Mouse (Mus musculus) liver, embryonic 15.5 days (tissue): ENCODE data around the gene Srf. TPM values are rescaled to one million over a fixed set of nuclear protein-coding genes. Genes with fewer than 3 reads are reported as not detected.
"Not testable (repeated sequence)": the region's sequence is repeated elsewhere in the genome, so short reads cannot be mapped to it uniquely, and the experiment has no call there.

Source experiments
- ATAC-seq: fragments of 200-750 bp; cut with Nextera tagmentation; 2 replicates; pipeline ENCODE4 v1.8.0; 2017; ENCODE audit warnings: moderate number of reproducible peaks, mild to moderate bottlenecking, moderate library complexity; ENCODE audit not compliant: insufficient read depth
- H3K27ac ChIP-seq: fragments of 300-500 bp; sonication (generic); replicated peaks from 2 replicates; pipeline ENCODE4 v1.5.1; 2015; ENCODE audit warnings: mild to moderate bottlenecking, inconsistent platforms
- H3K27me3 ChIP-seq: fragments of 300-500 bp; sonication (generic); 2 replicates; pipeline ENCODE4 v1.6.1; 2015; ENCODE audit warnings: mild to moderate bottlenecking, inconsistent platforms
- H3K36me3 ChIP-seq: fragments of 300-500 bp; sonication (generic); replicated peaks from 2 replicates; pipeline ENCODE4 v1.6.1; 2015; ENCODE audit warnings: moderate library complexity, mild to moderate bottlenecking, inconsistent platforms
- H3K4me1 ChIP-seq: fragments of 300-500 bp; sonication (generic); replicated peaks from 2 replicates; pipeline ENCODE4 v1.6.1; 2015; ENCODE audit warnings: inconsistent platforms
- H3K4me2 ChIP-seq: fragments of 300-500 bp; sonication (generic); 2 replicates; pipeline ENCODE4 v1.6.1; 2015; ENCODE audit warnings: moderate library complexity, mild to moderate bottlenecking, inconsistent platforms
- H3K4me3 ChIP-seq: fragments of 300-500 bp; sonication (generic); replicated peaks from 2 replicates; pipeline ENCODE4 v1.5.1; 2015; ENCODE audit warnings: mild to moderate bottlenecking, inconsistent platforms
- H3K9ac ChIP-seq: fragments of 300-500 bp; sonication (generic); 2 replicates; pipeline ENCODE4 v1.6.1; 2015; ENCODE audit warnings: moderate library complexity, mild to moderate bottlenecking, inconsistent platforms
- H3K9me3 ChIP-seq: fragments of 300-500 bp; sonication (generic); replicated peaks from 2 replicates; pipeline ENCODE4 v1.6.1; 2016; ENCODE audit warnings: inconsistent platforms
- WGBS: fragments of 180-500 bp; shearing (Covaris S2); methylation state at CpG from one replicate; pipeline ENCODE4 v1.1.7; 2015; ENCODE audit warnings: mixed read lengths; ENCODE audit not compliant: insufficient replicate concordance; 5-methylcytosine and 5-hydroxymethylcytosine counted together
- polyA plus RNA-seq: library from polyadenylated mRNA; unstranded; fragments of >200 nt; fragmentation: Nextera tagmentation; extraction: Ambion mirVana; gene quantifications from 2 replicates; pipeline ENCODE4 v1.2.1, GENCODE M21; 2015

Gene Srf
- polyA plus RNA-seq, 1 experiment from 2014 or later, result 2.2 TPM

DNA sequence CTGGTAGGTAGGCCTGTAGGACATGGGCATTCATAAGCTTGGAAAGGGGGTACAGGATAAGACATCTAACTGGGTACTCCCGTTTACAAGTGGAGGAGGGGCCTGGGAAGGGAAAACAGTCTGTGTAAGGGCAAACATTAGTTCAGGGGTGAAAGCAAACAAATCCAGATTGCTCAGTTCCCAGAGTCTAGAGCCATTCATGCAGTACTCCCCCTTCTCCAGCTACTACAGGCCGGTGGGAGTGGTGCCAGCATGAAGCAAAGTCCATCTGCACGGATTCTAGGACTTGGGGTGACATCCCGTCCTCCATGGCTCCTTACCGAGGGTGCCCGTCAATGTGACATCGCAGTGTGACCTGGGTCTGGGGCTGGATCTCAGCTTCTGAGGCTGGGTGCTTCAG, 34.5 kb upstream of the Srf start:
- Histone ChIP-seq H3K9me3 (no peaks in the 10 kb centered on the region), H3K9ac (no peak overlapping the region), H3K27ac (peak overlapping the region; percentile 41; the same call in 1 of the 2 replicates), H3K4me2 (peak overlapping the region; percentile 41), H3K36me3 (no peaks in the 10 kb centered on the region), H3K4me3 (no peak overlapping the region), H3K27me3 (no peaks in the 10 kb centered on the region), H3K4me1 (peaks cover 24% of the 10 kb centered on the region)
- ATAC-seq, result peak; percentile 82
- 69% methylated on average over 7 of the region's 7 CpGs for WGBS

DNA sequence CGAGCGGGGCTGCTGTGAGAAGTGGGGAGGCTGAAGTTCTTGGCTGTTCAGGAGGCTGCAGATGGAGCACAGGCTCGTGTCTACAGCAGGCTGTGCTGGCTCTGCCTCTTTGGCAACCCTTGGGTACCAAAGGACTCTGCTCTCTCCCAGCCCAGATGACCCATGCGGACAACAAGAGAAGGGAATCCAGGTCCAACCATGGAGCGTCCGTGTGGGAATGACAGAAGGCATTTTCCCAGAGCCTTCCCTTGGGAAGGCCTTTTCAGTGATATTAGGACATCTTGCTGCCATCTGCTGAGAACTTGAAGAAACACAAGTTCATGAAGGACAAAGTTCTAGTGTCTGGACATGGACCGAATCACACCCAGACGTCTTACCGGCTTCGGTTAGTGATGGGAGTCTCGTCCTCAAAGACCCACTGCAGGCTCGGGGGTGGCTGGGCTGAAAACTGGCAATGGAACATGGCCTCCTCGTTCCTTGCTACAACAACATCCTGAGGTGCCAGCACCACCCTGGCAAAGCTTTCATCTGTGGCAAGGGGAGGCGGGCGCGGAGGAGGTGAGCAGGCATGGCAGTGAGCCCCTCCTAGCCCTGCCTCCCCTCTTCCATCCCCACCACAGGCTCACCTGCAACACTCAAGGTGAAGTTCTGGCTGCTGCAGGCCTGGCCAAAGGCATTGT, 33.8 kb upstream of the Srf start:
- WGBS, result 78% methylated on average over 16 of the region's 16 CpGs
- Histone ChIP-seq H3K27ac (peak overlapping the region; percentile 41; the same call in 1 of the 2 replicates), H3K4me2 (peak overlapping the region; percentile 41), H3K4me1 (peaks cover 24% of the 10 kb centered on the region), H3K9me3 (no peaks in the 10 kb centered on the region), H3K36me3 (no peaks in the 10 kb centered on the region), H3K4me3 (no peak overlapping the region), H3K9ac (no peak overlapping the region), H3K27me3 (no peaks in the 10 kb centered on the region)
- ATAC-seq, result peak; percentile 29; the same call in 1 of the 2 replicates

DNA sequence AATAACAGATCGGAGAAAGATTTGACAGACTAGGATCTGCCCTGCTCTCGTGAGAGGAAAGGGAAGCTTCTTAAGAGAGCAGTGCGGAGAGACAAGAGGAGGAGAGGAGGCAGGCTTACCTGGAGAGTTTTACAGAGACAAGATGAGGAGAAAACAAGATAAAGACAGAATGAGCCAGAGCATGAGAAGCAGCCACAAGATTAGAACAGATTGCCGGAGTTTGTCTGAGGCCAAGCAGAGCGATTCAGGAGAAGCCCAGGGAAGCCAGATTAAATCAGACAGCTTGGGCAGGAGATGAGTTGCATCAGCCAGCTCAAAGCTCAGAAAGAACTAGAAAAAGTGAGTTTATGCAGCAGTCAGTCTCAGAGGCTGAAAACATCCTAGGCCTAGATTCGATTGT, 32.9 kb upstream of the Srf start:
- H3K36me3 ChIP-seq, result no peaks in the 10 kb centered on the region
- H3K9ac ChIP-seq, result no peak overlapping the region
- 67% methylated on average over 6 of the region's 6 CpGs for whole genome bisulfite sequencing
- H3K27ac ChIP-seq, result no peak overlapping the region
- no peak for ATAC-seq
- no peak overlapping the region for H3K4me3 ChIP-seq
- peaks cover 24% of the 10 kb centered on the region for H3K4me1 ChIP-seq
- H3K27me3 ChIP-seq, result no peaks in the 10 kb centered on the region
- no peak overlapping the region for H3K4me2 ChIP-seq
- H3K9me3 ChIP-seq, result no peaks in the 10 kb centered on the region

DNA sequence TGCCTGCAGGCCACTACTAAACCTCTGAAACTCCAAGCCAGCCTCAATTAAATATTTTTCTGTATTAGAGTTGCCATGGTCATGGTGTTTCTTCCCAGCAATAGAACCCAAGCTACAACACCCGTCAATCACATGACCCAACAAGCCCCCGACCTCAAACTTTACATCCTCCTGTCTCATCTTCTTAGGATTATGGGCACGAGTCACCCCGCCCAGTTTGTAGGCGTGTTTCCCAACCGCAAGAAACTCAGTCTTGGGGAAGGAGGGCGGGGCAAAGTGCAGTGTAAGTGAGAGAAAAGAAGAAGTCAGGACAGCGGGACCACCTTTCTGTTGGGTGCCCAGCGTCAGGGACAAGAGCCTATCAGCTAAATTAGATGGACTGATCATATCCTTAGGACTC, 32.2 kb upstream of the Srf start:
- Histone ChIP-seq H3K9me3 (no peaks in the 10 kb centered on the region), H3K4me1 (peaks cover 24% of the 10 kb centered on the region), H3K9ac (no peak overlapping the region), H3K36me3 (no peaks in the 10 kb centered on the region), H3K4me2 (no peak overlapping the region), H3K4me3 (no peak overlapping the region), H3K27me3 (no peaks in the 10 kb centered on the region), H3K27ac (no peak overlapping the region)
- 19% methylated on average over 9 of the region's 9 CpGs for WGBS
- no peak for ATAC-seq

DNA sequence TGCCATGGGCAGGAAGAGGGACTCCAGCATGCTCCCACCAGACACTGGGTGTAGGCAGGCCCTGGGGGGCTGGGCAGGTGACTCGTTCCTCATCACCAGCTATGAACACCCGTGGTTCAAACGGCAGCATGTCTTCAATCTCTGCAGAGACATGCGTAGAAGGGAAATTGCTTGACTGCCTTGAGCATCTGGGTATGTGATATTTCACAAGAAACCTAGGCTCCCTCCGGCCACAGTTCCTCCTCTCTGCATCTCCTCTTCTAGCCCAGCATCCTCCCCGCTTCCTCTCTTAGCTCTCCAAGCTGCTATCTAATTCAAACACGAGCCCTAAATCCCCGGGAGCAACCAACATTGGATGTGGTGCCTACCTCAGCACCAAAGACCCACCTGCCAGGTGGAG, 30.4 kb upstream of the Srf start:
- WGBS, result 65% methylated on average over 8 of the region's 8 CpGs

DNA sequence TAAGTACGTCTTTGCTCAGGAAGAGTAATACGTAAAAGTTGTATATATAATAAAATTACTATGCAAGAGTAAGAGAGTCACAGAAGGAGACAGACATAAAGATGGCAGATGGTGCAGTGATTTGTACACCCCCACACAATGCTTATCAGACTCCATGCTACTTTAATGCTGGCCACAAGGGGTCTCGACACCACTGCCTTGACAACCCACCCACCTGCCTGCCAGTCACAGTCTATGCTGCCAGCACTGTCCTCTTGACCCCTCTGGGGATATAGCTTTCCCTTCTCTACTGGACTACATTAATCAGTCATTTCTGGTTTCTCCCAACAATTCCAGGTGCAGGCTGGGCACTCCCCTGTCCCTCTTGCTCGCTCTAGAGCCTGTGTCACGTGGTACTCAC, 22.7 kb upstream of the Srf start:
- WGBS, result 63% methylated on average over 5 of the region's 5 CpGs
- H3K4me1 ChIP-seq, result no peaks in the 10 kb centered on the region
- no peak overlapping the region for H3K4me2 ChIP-seq
- H3K27ac ChIP-seq, result no peak overlapping the region
- no peaks in the 10 kb centered on the region for H3K27me3 ChIP-seq
- H3K36me3 ChIP-seq, result peaks cover 19% of the 10 kb centered on the region
- no peak overlapping the region for H3K4me3 ChIP-seq
- ATAC-seq, result no peak
- H3K9me3 ChIP-seq, result no peaks in the 10 kb centered on the region
- H3K9ac ChIP-seq, result no peak overlapping the region

More for the DNA sequence above, 30.4 kb upstream of the Srf start:
- H3K36me3 ChIP-seq, result no peaks in the 10 kb centered on the region
- no peak overlapping the region for H3K9ac ChIP-seq
- no peak overlapping the region for H3K4me3 ChIP-seq
- H3K9me3 ChIP-seq, result no peaks in the 10 kb centered on the region
- H3K4me2 ChIP-seq, result no peak overlapping the region
- H3K27ac ChIP-seq, result no peak overlapping the region
- H3K27me3 ChIP-seq, result no peaks in the 10 kb centered on the region
- no peak for ATAC-seq
- peaks cover 21% of the 10 kb centered on the region for H3K4me1 ChIP-seq

DNA sequence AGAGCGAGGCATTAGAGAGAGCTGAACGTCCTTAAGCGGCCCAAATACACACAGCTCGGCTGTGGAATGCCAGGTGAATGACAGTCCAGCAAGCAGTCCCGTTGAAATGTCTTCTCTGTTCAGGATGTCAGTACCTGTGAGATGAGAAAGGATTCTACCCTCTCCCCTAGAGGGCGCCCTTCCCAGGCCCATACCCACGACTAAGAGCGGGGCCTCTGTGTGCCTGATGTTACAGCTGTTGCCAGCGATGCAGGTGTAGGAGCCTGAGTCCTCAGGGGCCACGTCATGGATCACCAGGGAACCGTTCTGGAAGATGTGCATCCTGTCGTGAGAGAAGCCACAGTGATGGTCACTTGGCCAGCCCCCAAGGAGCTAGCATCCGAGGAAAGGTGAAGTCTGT, 20.1 kb upstream of the Srf start:
- Histone ChIP-seq H3K4me3 (no peak overlapping the region), H3K36me3 (peaks cover 23% of the 10 kb centered on the region), H3K9me3 (no peaks in the 10 kb centered on the region), H3K4me1 (no peaks in the 10 kb centered on the region), H3K27me3 (no peaks in the 10 kb centered on the region), H3K4me2 (no peak overlapping the region), H3K9ac (no peak overlapping the region), H3K27ac (no peak overlapping the region)
- 64% methylated on average over 13 of the region's 13 CpGs for WGBS
- ATAC-seq, result no peak

DNA sequence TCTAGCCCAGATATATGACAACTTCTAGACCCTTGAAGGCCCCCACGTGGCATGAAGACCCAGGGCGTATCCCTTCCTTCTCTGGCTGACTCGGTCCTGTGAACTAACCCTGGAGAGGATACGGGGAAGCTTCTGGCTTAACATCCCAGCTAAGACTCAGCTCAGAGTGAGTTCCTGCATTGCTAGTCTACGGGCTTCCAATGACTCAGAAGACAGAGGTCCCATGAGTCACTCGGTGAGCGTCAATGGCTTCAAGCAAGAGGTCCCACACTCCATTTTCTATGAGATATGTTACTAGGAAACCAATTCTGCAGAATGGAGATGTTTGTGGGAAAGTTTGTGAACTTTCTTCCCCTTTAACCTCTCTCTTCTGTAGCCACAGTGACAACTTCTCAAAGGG, 18.6 kb upstream of the Srf start:
- WGBS, result 79% methylated on average over 7 of the region's 7 CpGs
- H3K27me3 ChIP-seq, result no peaks in the 10 kb centered on the region

DNA sequence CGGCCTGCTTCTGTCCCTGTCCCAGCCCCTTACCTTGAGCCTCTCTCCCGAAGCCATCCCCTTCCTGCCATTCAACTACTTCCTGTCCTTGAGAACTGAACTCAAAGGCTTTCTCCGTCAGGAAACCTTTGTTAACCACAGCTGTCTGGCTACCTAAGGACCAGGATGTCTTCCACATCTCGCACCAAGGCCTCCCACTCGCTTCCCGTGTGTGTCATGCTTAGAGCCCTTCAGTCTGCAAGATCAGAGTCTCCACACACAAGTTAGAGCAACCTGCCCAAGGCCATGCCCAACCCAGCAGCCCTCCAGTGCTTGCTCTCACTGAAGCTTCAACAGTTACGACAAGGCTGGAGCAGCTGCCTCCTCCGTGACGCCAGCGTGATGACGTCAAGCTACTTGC, 15.0 kb upstream of the Srf start:
- H3K4me2 ChIP-seq, result no peak overlapping the region
- no peaks in the 10 kb centered on the region for H3K9me3 ChIP-seq
- no peak overlapping the region for H3K27ac ChIP-seq
- H3K9ac ChIP-seq, result no peak overlapping the region
- H3K4me3 ChIP-seq, result no peak overlapping the region
- no peaks in the 10 kb centered on the region for H3K4me1 ChIP-seq
- no peak for ATAC-seq
- no peaks in the 10 kb centered on the region for H3K27me3 ChIP-seq
- H3K36me3 ChIP-seq, result peaks cover 16% of the 10 kb centered on the region; the same call in 1 of the 2 replicates
- WGBS, result 65% methylated on average over 11 of the region's 11 CpGs

More for the DNA sequence above, 18.6 kb upstream of the Srf start:
- no peaks in the 10 kb centered on the region for H3K9me3 ChIP-seq
- no peak overlapping the region for H3K4me3 ChIP-seq
- H3K4me1 ChIP-seq, result no peaks in the 10 kb centered on the region
- peaks cover 13% of the 10 kb centered on the region; the same call in 1 of the 2 replicates for H3K36me3 ChIP-seq
- no peak for ATAC-seq
- H3K4me2 ChIP-seq, result no peak overlapping the region
- H3K9ac ChIP-seq, result no peak overlapping the region
- no peak overlapping the region for H3K27ac ChIP-seq

DNA sequence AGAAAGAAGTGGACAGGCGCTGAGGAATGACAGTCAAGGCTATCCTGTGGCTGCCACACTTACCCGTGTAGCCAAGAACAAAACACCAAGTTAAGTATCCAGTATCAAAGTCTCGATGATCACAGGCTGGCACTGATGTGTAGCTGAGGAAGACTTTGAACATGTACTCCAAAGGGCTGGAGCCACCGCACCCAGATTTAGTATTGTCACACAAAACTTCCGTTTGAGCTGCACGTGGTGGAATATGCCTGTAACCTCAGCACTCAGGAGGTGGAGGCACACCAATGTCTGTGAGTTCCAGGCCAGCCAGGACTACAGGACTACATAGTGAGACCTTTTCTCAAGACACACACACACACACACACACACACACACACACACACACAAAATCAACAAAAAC, 3.2 kb upstream of the Srf start:
- WGBS, result 72% methylated on average over 6 of the region's 6 CpGs
- Histone ChIP-seq H3K4me2 (no peak overlapping the region), H3K27ac (no peak overlapping the region), H3K27me3 (no peaks in the 10 kb centered on the region; the same call in 1 of the 2 replicates), H3K9me3 (no peaks in the 10 kb centered on the region), H3K36me3 (no peaks in the 10 kb centered on the region; the same call in 1 of the 2 replicates), H3K9ac (no peak overlapping the region), H3K4me1 (peaks cover 29% of the 10 kb centered on the region), H3K4me3 (no peak overlapping the region)
- ATAC-seq, result no peak

DNA sequence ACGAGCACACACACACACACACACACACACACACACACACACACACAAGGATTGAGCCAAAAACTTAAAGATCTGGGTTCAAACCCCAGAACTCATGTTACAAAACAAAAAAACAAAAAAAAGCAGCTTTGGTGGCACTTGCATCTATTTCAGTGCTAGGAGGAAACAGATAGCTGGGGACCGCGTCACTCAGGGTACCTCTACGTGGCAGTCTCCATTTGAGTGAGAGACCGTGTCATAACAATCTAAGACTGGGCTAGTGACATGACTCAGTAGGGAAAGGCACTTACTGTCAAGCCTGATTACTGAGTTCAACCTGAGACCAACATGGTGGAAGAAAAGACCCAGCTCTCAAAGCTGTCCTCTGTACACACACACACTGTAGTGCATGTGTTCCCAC, 2.2 kb upstream of the Srf start:
- no peak for ATAC-seq
- Histone ChIP-seq H3K9me3 (no peaks in the 10 kb centered on the region), H3K9ac (no peak overlapping the region), H3K27me3 (no peaks in the 10 kb centered on the region; the same call in 1 of the 2 replicates), H3K4me3 (no peak overlapping the region), H3K4me2 (no peak overlapping the region), H3K4me1 (peaks cover 39% of the 10 kb centered on the region), H3K36me3 (no peaks in the 10 kb centered on the region), H3K27ac (no peak overlapping the region)
- 49% methylated on average over 5 of the region's 5 CpGs for WGBS

DNA sequence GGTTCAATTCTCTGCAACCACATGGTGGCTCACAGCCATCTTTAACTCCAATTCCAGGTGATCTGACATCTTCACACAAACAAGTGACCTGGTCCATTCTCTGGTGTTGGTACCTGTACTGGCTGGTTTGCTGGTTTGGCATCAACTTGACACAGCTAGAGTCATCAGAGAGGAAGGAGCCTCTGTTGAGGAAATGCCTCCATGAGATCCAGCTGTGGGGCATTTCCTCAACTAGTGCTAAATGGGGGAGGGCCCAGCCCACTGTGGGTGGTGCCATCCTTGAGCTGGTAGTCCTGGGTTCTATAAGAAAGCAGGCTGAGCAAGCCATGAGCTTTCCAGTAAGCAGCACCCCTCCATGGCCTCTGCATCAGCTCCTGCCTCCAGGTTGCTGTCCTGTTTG, 1.3 kb upstream of the Srf start:
- Histone ChIP-seq H3K4me2 (peak overlapping the region; percentile 98; the same call in 1 of the 2 replicates), H3K4me1 (peaks cover 46% of the 10 kb centered on the region)
- H3K9me3 ChIP-seq, ATAC-seq, H3K9ac ChIP-seq, H3K27ac ChIP-seq, H3K27me3 ChIP-seq, H3K36me3 ChIP-seq, H3K4me3 ChIP-seq: not testable (repeated sequence)
